Mouse (Mus musculus): ENCODE measurements around the gene Tdp1.

- TF ChIP-seq ZC3H11A (IDR thresholded peaks at IDR 0.05; ENCODE audit: borderline replicate concordance, low read depth, low read length) (no peak), CHD2 (IDR thresholded peaks at IDR 0.05; ENCODE audit: low read depth, low read length) (no peak)
These were observed 102.5 kb downstream of the Tdp1 start for GRCm38 (mm10) chr12:99986797-99987196.
